Mouse (Mus musculus): Measurements from ENCODE around the gene Mcrip2.

DNA sequence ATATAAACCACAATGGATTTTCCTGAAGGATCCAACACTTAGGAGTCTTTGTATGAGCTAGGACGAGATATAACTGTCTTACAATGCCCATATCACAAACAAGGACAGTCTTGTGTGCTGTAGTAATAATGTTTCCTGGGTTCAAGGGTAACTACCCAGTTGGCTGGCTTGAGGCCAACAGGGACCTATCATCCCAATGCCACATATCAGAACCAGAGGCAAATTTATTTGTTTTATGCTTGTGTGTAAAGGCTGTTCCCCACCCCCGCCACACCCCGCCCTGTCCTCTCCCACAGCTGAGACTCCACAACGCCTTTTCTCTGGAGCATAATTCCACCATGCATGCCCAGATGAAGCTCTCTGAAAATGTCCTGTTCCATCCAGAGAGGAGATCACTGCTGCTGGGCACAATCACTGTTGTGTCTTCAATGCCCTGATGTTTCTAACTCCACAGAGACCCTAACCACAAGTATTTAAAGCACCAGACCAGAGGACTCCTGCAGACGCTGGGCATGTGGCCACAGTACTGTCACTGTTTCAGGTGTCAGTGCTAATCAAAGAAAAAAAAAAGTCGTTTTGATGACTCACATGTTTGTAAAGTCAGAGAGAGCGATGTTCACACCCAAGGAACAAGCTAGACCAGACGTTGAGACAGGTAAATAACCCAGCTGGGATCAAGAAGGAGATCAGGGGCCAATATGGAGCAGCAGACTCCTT is 48.5 kb upstream of the Mcrip2 start:
- TF ChIP-seq CTCF (IDR thresholded peaks at IDR 0.05; ENCODE audit: low read depth) (no peak), EP300 (optimal IDR thresholded peaks at IDR 0.05) (no peak)
